Mouse (Mus musculus) G1E-ER4 (cell line): ENCODE results near the gene Olfr172. TPM values are rescaled to one million over a fixed set of nuclear protein-coding genes. Genes with fewer than 3 reads are reported as not detected.

Source experiments
- GATA1 ChIP-seq: IDR thresholded peaks from one replicate; pipeline ENCODE4 v1.8.0; 2012; ENCODE audit warnings: low read length, inconsistent platforms
- polyA plus RNA-seq: library from polyadenylated mRNA; stranded (reverse); fragments of >175 nt; gene quantifications from 2 replicates; pipeline ENCODE4 v1.2.3, GENCODE M21; 2012

Gene Olfr172
- not detected in 2 replicates for polyA plus RNA-seq

GRCm38 (mm10) chr16:58763076-58763475 lies at the start of gene Olfr172:
Gene Olfr172 (minus strand): TSS chr16:58763176.
- TF ChIP-seq GATA1: no peak

GRCm38 (mm10) chr16:58800168-58800567 lies 37.2 kb upstream of the Olfr172 start, which contains the start of gene Olfr173:
Gene Olfr173 (minus strand): TSS chr16:58800268.
- TF ChIP-seq GATA1: no peak

- no peak for TF ChIP-seq GATA1
Observed at GRCm38 (mm10) chr16:58756191-58756590, 6.8 kb downstream of the Olfr172 start.

- TF ChIP-seq GATA1: no peak
Observed at GRCm38 (mm10) chr16:58751314-58751713, 11.7 kb downstream of the Olfr172 start.

DNA sequence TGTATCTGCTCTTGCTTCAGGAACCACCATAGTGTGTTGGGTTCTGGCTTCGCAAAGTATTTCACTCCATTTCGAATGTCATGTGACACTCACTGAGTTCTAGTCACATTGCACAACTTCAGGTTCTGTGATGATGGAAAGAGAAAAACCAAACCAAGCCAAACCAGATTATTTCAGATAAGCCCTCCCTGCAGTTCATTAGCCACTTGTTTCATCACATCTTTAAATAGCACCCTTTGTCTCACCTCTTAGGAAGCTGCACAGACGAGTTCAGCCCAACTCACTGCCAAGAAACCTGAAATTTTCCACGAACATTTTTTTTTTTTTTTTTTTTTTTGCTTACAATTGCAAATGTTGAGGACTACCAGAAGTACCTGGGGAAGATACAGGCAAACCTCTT lies 16.3 kb downstream of the Olfr172 start:
- no peak for TF ChIP-seq GATA1

DNA sequence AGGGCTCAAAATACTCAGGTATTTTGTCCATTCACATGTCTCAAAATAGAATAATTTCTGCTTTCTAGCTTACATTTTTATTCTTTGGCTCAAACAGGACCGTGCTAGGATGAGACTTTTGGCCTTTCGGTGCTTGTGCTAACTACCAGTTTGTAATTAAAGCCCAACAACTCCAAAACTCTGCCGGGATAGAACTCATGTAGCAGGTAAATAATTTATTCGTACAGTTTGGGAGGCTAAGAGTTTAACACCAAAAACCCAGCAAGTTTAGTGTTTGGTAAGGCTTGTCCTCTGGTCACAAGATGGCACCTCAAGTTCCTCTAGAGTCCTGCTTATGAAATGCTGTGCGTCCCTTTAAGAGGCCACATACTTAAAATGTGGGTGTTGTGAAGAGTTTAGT lies 22.2 kb downstream of the Olfr172 start:
- no peak for TF ChIP-seq GATA1

DNA sequence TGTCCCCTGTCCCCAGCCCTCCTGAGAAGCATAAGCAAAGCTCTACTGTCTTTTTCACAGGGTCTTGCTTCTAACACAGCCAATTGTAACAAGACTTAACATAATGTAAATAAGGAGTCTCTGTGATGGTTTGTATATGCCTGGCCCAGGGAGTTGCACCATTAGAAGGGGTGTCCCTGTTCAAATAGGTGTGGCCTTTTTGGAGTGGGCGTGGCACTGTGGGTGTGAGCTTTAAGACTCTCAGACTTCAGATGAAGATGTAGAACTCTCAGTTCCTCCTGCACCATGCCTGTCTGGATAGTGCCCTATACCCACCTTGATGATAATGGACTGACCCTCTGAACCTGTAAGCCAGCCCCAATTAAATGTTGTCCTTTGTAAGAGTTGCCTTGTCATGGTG lies 24.2 kb downstream of the Olfr172 start:
- TF ChIP-seq GATA1: no peak

DNA sequence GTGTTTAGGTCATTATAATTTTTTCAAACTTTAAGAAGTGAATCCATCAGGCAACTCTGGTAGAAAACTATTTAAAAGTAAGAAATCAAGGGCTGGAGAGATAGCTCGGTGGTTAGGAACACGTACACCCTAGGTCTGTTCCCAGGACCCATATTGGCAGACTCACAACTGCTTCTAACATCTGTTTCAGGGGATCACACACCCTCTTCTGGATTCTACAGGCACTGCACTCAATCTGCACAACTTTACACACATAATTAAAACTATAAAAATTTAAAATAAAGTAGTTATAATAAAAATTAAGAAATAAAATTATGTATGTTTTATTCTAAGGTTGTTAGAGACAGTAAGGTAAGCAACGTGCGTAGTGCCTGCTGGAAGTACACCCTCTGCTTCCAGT lies 24.8 kb downstream of the Olfr172 start:
- no peak for TF ChIP-seq GATA1

GRCm38 (mm10) chr16:58728176-58728671 lies 34.8 kb downstream of the Olfr172 start:
- TF ChIP-seq GATA1: no peak

GRCm38 (mm10) chr16:58727477-58728131 lies 35.4 kb downstream of the Olfr172 start, which contains the start of gene Cldnd1:
Gene Cldnd1 (plus strand): TSS chr16:58727910.
- TF ChIP-seq GATA1: no peak

GRCm38 (mm10) chr16:58726680-58727476 lies 36.1 kb downstream of the Olfr172 start:
- no peak for TF ChIP-seq GATA1

DNA sequence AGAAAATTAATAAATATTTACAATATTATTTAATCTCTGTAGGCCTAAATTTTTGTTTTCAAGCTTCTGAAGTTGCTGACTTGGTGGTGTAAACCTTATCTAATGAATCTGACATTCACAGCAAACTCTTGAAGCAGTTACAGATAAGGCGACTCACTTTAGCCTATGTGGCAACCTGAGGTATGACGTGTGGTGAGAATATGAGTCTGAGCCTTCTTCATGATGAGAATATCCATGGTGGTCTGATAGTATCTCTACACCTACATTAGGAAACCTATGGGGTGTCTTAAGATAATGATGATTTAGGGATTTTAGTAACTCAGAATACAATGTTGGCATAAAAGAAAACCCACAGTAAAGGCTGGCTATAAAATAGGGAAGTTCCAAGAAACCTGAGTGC lies 40.7 kb downstream of the Olfr172 start:
- TF ChIP-seq GATA1: no peak

GRCm38 (mm10) chr16:58718666-58719120 lies 44.3 kb downstream of the Olfr172 start, which contains the start of gene Gpr15:
Gene Gpr15 (minus strand): TSS chr16:58719070.
- TF ChIP-seq GATA1: no peak

DNA sequence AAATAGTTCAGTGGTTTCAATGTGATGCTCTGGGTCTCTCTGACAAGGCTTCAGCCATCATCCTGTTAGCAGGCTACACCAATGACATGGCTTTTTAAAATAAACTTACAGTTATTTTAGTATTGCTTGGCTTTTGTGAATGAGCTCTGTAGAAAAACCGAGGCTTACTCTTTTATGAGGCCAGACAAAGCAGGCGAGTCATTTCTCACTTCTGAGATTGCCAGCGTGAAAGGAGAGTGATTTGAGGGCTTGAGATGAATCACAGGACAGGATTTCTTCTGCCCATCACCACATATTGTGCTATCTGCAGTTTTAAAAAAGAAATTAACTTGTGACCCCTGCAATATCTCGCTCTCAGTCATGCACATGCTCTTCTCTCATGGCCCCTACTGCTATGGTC lies 48.0 kb downstream of the Olfr172 start:
- no peak for TF ChIP-seq GATA1

DNA sequence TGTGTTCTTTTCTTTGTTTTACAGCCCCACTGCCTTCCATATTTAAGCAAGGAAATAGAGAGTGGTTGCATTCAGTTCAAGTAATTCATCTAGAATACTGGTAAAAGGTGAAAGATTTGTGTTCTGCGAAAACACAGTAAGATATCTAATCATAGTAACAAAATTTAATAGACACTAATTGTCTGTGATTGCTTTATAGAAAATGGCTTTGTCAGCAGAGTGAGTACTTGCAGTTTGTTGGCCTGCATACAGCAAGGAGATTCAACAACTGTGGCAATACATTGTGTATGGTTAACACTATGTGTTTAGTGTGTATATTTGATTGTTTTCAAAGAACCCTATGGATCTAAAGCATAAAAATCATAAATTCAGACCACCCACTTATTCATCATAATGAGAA lies 49.8 kb downstream of the Olfr172 start:
- TF ChIP-seq GATA1: no peak

- TF ChIP-seq GATA1: no peak
Observed at GRCm38 (mm10) chr16:58712221-58712620, 50.8 kb downstream of the Olfr172 start.

Other genes with a start within 250 kb of the Olfr172 start
- 250 and 254 TPM in 2 replicates for gene St3gal6, start 238.9 kb downstream of the Olfr172 start, polyA plus RNA-seq
- gene Gm813, start 146.2 kb downstream of the Olfr172 start, polyA plus RNA-seq: not detected in 2 replicates
- gene E330017A01Rik, start 124.4 kb downstream of the Olfr172 start, polyA plus RNA-seq: not detected in 2 replicates
- 192 and 206 TPM in 2 replicates for gene Cpox, start 92.9 kb downstream of the Olfr172 start, polyA plus RNA-seq
- gene Gpr15, start 44.1 kb downstream of the Olfr172 start, polyA plus RNA-seq: not detected in 2 replicates
- 2.5 and 2.6 TPM in 2 replicates for gene Cldnd1, start 35.3 kb downstream of the Olfr172 start, polyA plus RNA-seq
- not detected in 2 replicates for gene Olfr173, start 37.1 kb upstream of the Olfr172 start, polyA plus RNA-seq
- gene Olfr175-ps1, start 63.6 kb upstream of the Olfr172 start, polyA plus RNA-seq: not detected in 2 replicates
- gene Olfr177, start 111.6 kb upstream of the Olfr172 start, polyA plus RNA-seq: not detected in 2 replicates
- gene Olfr178, start 128.9 kb upstream of the Olfr172 start, polyA plus RNA-seq: not detected in 2 replicates
- gene Olfr181, start 165.6 kb upstream of the Olfr172 start, polyA plus RNA-seq: not detected in 2 replicates
- gene Olfr180, start 166.2 kb upstream of the Olfr172 start, polyA plus RNA-seq: not detected in 2 replicates
- gene Olfr183, start 232.2 kb upstream of the Olfr172 start, polyA plus RNA-seq: 0.08 TPM in 1 of 2 replicates, not detected in the other